Mouse (Mus musculus) left cerebral cortex, postnatal 10 days (tissue): Measurements from ENCODE around the gene Ifna16. TPM values are rescaled to one million over a fixed set of nuclear protein-coding genes. Genes with fewer than 3 reads are reported as not detected.

Experiments
- DNase-seq, 2 experiments: peaks; one replicate each; pipeline ENCODE4 v3.0.0; 2021 to 2022; ENCODE audit warnings: low spot score in 2 of 2, mixed read lengths in 1 of 2; ENCODE audit errors: extremely low spot score in 1 of 2
- intact Hi-C: fragments of 180-260 bp; cut with DNase I; formaldehyde crosslinking; loops from one replicate; pipeline ENCODE4 v1.15.1; 2025
- total RNA-seq, 2 experiments: library from RNA; stranded (reverse); gene quantifications; 2 replicates each; pipeline ENCODE4 v1.2.3; 2021

Ifna16 gene
- total RNA-seq = not detected

DNA sequence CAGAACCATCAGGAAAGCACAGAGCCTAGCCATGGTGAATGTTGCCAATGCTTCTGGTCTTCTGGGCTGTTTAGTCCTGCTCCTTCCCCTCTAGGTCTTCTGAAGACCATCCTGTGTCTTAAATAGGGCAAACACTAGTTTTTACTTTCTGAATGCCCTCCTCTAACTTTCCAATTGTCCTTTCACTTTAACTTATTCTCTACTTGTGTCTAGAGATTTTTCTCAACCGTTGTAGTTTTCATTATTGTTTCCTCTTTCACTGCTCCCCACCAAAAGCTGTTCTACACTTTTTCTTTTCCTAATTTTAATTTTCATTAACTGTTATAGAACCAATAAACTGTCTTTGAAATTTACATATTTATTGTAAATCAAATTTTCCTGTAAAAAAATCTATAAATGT lies at the start of gene Ifna16:
TSS of gene Ifna16 (minus strand) at position 101 of the 400 bp plus-strand sequence.
- DNase-seq = no peak
- intact Hi-C loops = no loop called here

GRCm38 (mm10) chr4:88723497-88724090 lies 46.9 kb upstream of the Ifna16 start:
- no peak for DNase-seq
- intact Hi-C loops = no loop called here

DNA sequence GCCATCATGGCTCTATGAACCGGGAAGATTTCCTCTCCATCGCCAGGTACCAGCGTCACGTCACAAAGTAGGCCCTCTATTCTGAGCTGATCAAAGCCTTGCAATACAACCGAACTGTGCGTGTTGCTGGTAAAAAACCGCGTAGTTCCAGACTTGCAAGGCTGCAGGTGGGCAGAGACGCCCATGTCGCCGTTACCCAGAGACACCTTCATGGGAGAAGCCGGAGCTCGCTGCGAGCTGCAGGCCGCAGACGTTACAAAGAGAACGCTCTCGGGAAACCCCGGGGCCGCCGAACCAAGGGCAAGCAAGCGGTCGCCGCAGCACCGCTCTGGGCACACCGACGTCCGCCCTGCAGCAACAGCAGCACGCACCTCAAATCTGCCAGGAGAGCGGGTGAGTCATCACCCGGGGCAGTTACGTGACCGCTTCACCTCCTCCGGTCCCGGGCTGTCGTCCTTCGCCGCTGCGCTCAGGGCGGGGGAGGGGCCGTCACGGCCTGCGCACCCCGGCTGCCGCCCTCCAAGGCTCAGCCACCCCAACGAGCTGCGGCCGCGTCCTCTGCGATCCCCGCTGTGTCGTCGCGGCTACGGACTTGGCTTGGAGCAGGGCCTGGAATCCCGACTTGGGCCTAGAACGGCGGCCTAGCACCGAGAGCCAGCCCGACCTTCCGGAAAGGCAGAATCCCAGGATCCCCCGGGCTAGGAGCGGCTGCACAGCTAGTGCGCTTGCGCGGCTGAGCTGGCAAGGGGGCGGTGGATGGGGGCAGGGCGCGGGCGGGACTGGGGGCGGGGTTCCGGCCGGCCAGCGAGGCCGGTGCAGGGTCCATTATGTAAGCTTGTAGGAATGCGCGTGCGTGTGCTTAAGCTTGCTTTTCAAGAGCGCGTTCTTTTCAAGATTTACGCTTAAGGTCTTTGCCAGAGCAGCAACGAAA lies 45.3 kb upstream of the Ifna16 start, which contains the start of the genes Gm26566 and Klhl9:
TSS of gene Gm26566 (plus strand) at position 15 of the 931 bp plus-strand sequence.
TSS of gene Klhl9 (minus strand) at position 675 of the 931 bp plus-strand sequence.
- intact Hi-C loops = no loop called here
- DNase-seq = peak; percentile 88 to 95

DNA sequence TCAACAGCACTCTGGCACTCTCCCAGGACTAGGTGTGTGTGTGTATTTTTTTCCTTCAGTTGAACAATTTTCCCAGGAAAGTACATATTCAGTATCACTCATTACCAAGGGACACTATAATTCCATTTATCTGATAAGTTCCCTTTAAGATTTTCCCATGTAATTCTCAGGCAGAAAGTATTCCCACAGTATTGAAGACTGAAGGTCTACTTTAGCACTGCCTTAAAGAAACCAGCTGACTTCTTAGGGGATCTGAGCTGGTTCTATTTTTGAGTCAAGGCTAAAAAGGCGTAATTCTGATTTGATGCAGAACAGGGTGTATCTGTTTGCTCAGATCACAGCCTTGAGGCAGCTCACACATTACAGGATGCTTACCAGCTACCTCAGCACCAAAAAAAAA lies 42.0 kb upstream of the Ifna16 start:
- intact Hi-C loops = no loop called here
- DNase-seq = no peak

DNA sequence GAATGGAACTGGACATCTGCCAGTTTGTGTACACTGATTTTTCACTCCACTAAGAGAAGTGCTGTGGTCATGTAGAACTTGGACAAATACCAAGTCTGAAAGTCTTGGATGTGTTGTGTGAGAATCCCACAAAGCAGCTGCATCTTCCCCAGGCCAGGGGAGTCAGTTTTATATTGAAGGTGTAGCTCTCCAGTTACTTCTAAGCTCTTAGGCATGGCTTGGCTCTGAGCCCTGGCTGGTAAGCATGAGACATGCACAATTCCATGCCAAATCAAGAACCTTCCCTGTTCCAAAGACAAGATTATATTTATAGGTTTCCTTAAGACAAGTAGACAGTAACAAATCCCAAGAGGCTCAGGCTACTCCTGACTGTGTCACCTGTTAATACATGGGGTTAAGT lies 38.3 kb upstream of the Ifna16 start:
- intact Hi-C loops = no loop called here
- no peak for DNase-seq

DNA sequence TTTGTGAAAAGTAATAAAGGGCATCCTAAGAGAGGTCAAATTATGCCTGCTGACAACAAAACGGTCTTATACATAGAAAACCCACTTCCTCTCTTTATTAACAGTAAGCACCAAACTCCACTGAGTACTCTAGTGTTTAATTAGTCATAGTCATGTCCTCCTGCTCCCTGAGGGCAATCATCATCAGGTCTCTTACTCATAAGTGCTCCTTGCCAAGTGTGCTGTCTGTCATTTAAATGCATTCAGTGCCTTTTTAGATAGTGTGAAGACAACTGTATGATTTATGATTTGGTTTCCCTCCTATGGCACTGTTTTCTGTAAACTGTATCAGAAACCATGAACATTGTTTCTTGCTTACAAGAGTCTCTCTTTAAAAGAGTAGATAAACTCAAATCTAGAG lies 37.6 kb upstream of the Ifna16 start:
- intact Hi-C loops = no loop called here
- no peak for DNase-seq

GRCm38 (mm10) chr4:88707128-88707826 lies 30.6 kb upstream of the Ifna16 start:
- intact Hi-C loops = no loop called here
- DNase-seq = no peak

DNA sequence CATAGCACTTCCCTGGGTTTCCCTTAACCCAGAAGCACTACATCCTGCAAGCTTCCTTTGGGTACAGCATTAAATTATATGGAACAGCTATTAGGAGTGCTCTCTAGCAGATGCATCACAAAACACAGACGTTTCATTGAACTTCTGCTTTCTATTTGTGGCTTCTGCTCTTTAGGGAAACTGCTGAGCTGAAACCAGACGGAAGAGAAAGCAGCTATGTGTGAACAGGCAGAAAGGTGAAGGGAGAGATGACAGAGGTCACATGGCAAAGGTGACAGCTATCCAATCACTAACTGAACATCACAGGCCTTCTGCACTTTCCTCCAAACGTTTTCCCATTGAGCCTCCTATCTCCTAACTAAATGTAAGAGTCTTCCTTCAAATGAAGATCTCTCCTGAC lies 29.2 kb upstream of the Ifna16 start:
- DNase-seq = no peak
- intact Hi-C loops = no loop called here

DNA sequence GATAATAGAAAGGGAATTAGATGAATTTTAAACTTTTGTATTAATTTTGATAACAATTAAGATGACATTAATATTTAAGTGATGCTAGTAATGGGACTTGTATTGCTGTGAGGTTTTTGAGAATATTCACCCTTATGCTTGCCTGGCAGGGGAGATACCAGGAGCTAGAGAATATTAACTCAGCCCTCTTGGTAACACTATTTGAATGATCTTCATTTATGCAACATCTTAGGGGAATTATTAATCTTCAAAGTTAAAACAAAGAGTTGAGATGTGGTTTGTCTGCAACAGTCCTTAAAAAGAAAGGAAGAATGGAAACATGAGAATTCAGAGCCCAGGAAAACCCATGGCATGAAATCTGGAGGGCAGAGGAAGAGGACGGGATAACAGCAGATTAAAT lies 22.6 kb upstream of the Ifna16 start:
- intact Hi-C loops = loop anchor here (5.0 kb wide), 1 partner anchor 38 kb away; no protein-coding TSS in a partner anchor
- DNase-seq = no peak

DNA sequence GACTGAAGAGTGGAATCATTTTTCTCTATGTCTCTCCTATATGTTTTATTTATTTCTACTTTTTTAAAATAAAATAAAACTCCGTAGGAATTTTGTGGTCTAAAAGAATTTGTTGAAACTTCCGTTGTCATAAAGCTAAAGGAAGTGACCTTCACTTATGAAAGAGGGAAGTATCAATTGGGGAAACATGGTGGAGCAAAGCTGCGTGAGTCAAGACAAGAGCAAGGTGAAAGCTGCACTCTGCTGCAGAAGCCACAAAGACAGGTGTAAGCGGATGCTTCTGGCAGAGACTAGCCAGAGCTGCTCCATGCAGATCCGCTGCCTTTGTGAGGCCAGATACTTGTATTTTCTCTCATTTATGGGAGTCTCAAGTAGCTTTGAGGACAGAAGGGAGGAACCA lies 22.1 kb upstream of the Ifna16 start:
- no peak for DNase-seq
- intact Hi-C loops = loop anchor here (5.0 kb wide), 1 partner anchor 39 kb away; no protein-coding TSS in a partner anchor

DNA sequence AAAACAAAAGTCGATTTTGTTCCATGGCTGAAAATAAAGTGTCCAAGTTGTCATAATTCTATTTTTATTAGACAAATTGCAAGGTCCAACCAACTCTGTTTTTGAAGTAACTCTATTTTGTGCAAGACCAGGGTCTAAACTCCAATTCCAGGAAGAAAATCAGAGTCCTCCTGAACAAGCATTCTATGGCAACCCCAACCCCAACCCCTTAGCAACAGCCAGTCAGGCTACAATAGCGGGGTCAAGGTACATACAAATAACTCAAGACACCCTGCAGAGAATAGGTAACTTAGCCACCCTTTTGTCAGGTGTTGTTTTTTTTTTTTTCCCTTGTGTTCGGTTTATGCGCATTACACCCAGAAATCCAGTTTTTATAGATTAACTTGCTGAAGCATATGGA lies 21.0 kb upstream of the Ifna16 start:
- no peak for DNase-seq
- intact Hi-C loops = loop anchor here (5.0 kb wide), 1 partner anchor 40 kb away; no protein-coding TSS in a partner anchor

DNA sequence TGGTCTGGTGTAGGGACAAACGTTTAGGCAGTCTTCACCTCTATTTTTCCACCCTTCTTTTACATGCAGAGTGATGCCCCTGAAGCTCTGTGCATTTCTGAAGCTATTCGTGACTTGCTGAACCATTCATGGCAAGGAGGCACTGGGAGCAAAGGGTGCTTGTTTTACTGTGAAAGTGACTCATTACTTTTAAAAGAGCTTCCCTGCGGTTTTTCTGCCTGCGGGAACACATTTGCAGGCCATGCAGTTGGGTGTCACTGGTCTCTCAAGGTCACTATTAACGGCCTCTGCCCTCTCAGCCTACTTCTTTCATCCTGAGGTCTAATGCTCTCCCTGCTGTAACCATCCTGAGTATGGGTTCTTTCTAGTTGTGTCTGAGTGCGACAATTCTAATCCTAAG lies 20.4 kb upstream of the Ifna16 start:
- DNase-seq = no peak
- intact Hi-C loops = loop anchor here (5.0 kb wide), 1 partner anchor 40 kb away; no protein-coding TSS in a partner anchor

GRCm38 (mm10) chr4:88696237-88696884 lies 19.6 kb upstream of the Ifna16 start:
- intact Hi-C loops = loop anchor here (5.0 kb wide), 1 partner anchor 41 kb away; no protein-coding TSS in a partner anchor

GRCm38 (mm10) chr4:88693392-88693791 lies 16.7 kb upstream of the Ifna16 start:
- no peak for DNase-seq
- intact Hi-C loops = no loop called here

More at GRCm38 (mm10) chr4:88696237-88696884, 19.6 kb upstream of the Ifna16 start:
- DNase-seq = peak; percentile 63 to 75

GRCm38 (mm10) chr4:88692537-88692936 lies 15.8 kb upstream of the Ifna16 start:
- DNase-seq = no peak
- intact Hi-C loops = no loop called here

DNA sequence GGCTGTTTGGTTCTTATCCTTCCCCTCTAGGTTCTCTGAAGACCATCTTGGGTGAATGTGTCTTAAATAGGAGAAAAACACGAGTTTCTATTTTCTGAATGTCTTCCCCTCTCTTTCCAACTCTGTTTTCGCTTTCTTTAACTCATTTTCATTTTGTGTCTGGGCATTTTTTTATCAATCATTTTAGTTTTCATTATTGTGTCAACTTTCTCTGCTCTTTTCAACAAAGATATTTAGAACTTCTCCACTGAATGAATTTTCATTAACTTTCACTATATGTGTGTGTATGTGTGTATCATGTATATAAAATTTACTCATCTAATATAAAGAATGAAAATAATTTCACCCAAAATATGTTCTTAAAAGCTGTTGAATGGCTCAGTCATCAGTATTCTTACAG lies 14.5 kb upstream of the Ifna16 start, which contains the start of gene Ifnab:
TSS of gene Ifnab (minus strand) at position 101 of the 400 bp plus-strand sequence.
- no peak for DNase-seq
- intact Hi-C loops = no loop called here

GRCm38 (mm10) chr4:88683812-88684211 lies 7.1 kb upstream of the Ifna16 start, which contains the start of gene Ifna2:
TSS of gene Ifna2 (minus strand) at chr4:88683912.
- DNase-seq = no peak
- intact Hi-C loops = loop anchor here (10.0 kb wide), 1 partner anchor 141 kb away; the partner anchor contains the start of gene Ifna6

DNA sequence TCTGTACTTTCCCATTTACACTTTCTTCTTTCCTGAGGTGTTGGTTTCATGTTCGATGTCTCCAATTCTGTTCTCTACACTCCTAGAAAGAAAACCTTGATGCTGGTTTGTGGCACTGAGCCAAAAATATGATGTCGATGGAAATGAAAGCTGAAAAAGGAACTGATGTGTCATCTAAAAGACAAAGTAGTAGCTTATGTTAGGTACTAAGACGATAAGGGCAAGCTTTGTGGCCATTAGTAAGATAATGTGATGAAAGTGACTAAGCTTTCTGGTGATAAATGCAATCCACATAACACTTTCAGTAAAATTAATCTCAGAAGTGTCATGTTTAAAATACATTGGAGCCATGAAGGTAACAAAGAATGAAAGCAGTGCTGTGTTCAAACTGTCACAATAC lies 4.6 kb upstream of the Ifna16 start:
- intact Hi-C loops = loop anchor here (10.0 kb wide), 1 partner anchor 143 kb away; the partner anchor contains the start of gene Ifna6
- DNase-seq = no peak
